Mouse (Mus musculus) hindbrain, postnatal 0 days (tissue): Measurements from ENCODE around the gene Slc43a1. TPM values are rescaled to one million over a fixed set of nuclear protein-coding genes. Genes with fewer than 3 reads are reported as not detected.
A peak's percentile ranks its signal among the peaks of the same experiment; 100 is the strongest.

Experiments used
- ATAC-seq: fragments of 200-750 bp; cut with Nextera tagmentation; 2 replicates; pipeline ENCODE4 v1.8.0; 2017; ENCODE audit warnings: mild to moderate bottlenecking, moderate TSS enrichment, moderate library complexity
- DNase-seq: peaks from one replicate; pipeline ENCODE4 v3.0.0-alpha.2; 2015; ENCODE audit warnings: low spot score
- H3K27ac ChIP-seq: fragments of 300-500 bp; sonication (generic); 2 replicates; pipeline ENCODE4 v1.5.1; 2014; ENCODE audit warnings: mild to moderate bottlenecking
- H3K27me3 ChIP-seq: fragments of 300-500 bp; sonication (generic); 2 replicates; pipeline ENCODE4 v1.6.1; 2014; ENCODE audit warnings: low read length, mixed read lengths; ENCODE audit not compliant: insufficient read depth
- H3K36me3 ChIP-seq: fragments of 300-500 bp; sonication (generic); 2 replicates; pipeline ENCODE4 v1.6.1; 2014; ENCODE audit warnings: low read length, mixed read lengths; ENCODE audit not compliant: insufficient read depth
- H3K4me1 ChIP-seq: fragments of 300-500 bp; sonication (generic); 2 replicates; pipeline ENCODE4 v1.6.1; 2014; ENCODE audit warnings: antibody characterized with exemption, low read length, mixed read lengths; ENCODE audit not compliant: insufficient read depth
- H3K4me2 ChIP-seq: fragments of 300-500 bp; sonication (generic); 2 replicates; pipeline ENCODE4 v1.6.1; 2014; ENCODE audit warnings: low read depth, mild to moderate bottlenecking, low read length, moderate library complexity, mixed read lengths
- H3K4me3 ChIP-seq: fragments of 300-500 bp; sonication (generic); 2 replicates; pipeline ENCODE4 v1.5.1; 2014; ENCODE audit warnings: low read length
- H3K9ac ChIP-seq: fragments of 300-500 bp; sonication (generic); replicated peaks from 2 replicates; pipeline ENCODE4 v1.6.1; 2014; ENCODE audit warnings: mild to moderate bottlenecking, low read length, moderate library complexity, mixed read lengths
- H3K9me3 ChIP-seq: fragments of 300-500 bp; sonication (generic); 2 replicates; pipeline ENCODE4 v1.6.1; 2016; ENCODE audit warnings: low read length, mixed read lengths
- CTCF ChIP-seq: IDR thresholded peaks from 2 replicates; pipeline ENCODE4 v1.5.1; 2016; ENCODE audit warnings: antibody characterized with exemption, control low read depth, low read depth
- WGBS: fragments of 180-500 bp; shearing (Covaris S2); extraction: QIAGEN DNeasy Blood & Tissue Kit; methylation state at CpG from one replicate; pipeline ENCODE4 v1.1.7; 2014; 5-methylcytosine and 5-hydroxymethylcytosine counted together
- polyA plus RNA-seq: library from polyadenylated mRNA; unstranded; fragments of >200 nt; fragmentation: Nextera tagmentation; extraction: Ambion mirVana; gene quantifications from 2 replicates; pipeline ENCODE4 v1.2.1, GENCODE M21; 2015
- total RNA-seq: library from RNA; depleted of rRNA; stranded (reverse); fragments of >200 nt; gene quantifications from 2 replicates; pipeline ENCODE4 v1.2.3, GENCODE M21; 2014

Slc43a1 gene
- total and polyA plus RNA-seq, 2 experiments from 2014 or later = 1.3 to 5.8 TPM

DNA sequence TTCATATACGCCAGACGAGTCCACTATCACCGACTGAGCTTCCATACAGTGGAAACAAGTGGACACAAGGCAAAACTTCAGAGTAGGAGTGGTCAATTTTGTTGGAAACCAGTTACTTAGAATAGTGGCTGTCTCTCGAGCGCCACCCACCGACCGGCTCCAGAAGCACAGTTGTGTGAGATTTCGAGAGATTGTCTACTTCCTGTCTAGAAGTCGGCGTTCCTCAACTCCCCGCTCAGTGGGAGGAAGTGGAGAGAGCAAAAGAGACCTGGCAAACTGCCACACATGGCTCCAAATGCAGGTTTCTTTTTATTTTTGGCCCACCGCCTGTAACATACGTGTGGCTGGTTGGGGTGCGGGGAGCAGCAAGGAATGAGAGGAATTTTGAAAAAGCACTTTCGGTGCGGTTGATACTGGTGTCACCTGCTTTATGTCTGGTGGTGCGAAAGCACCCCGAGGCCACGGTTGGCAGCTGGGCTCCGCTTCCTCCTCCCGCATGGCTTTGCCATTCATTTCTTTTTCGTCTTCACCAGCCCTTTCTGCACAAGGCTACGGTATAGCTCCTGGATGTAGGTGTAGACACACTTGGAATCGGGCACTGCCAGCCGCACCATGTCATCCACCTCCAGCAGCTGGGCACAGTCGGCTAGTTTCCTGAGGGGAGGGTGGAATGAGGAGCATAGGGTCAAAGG lies 27.6 kb upstream of the Slc43a1 start:
- Histone ChIP-seq H3K36me3 (no peaks in the 10 kb centered on the region), H3K4me2 (peak overlapping the region; percentile 40), H3K9me3 (no peaks in the 10 kb centered on the region), H3K4me3 (0 out of 2 replicates have a peak overlapping the region, but pooled peaks have one; percentile 7), H3K27me3 (no peaks in the 10 kb centered on the region), H3K27ac (no peak overlapping the region), H3K9ac (no peak overlapping the region), H3K4me1 (no peaks in the 10 kb centered on the region)
- WGBS = 38% methylated on average over 26 of the region's 26 CpGs
- DNase-seq (peak; percentile 88), ATAC-seq (peak; percentile 82)
- peak; percentile 76 for TF ChIP-seq CTCF

DNA sequence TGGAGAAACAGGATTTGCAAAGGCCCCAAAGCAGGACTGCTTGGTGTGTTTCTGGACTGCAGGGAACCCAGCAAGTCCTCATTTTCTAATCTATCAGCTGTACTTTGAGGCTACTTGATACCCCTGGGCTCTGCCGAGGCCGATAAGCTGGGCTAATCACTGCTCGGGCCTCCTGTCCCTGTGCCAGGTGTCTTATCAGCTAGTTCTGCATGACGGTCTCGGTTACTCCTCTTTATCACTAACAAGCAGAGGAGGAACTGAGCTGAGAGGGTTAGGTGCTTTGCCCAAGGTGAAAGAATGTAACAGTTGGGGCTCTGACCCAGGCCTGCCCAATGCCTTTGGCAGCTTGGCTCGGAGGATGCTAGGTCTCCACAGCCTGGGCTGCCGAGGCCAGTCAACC lies 26.8 kb upstream of the Slc43a1 start:
- no peaks in the 10 kb centered on the region for H3K9me3 ChIP-seq
- WGBS = 87% methylated on average over 7 of the region's 7 CpGs
- no peak for ATAC-seq
- no peak overlapping the region for H3K9ac ChIP-seq
- TF ChIP-seq CTCF = no peak
- no peak overlapping the region for H3K4me3 ChIP-seq
- no peak overlapping the region for H3K4me2 ChIP-seq
- no peaks in the 10 kb centered on the region for H3K4me1 ChIP-seq
- H3K36me3 ChIP-seq = no peaks in the 10 kb centered on the region
- no peak for DNase-seq
- no peaks in the 10 kb centered on the region for H3K27me3 ChIP-seq
- H3K27ac ChIP-seq = no peak overlapping the region

DNA sequence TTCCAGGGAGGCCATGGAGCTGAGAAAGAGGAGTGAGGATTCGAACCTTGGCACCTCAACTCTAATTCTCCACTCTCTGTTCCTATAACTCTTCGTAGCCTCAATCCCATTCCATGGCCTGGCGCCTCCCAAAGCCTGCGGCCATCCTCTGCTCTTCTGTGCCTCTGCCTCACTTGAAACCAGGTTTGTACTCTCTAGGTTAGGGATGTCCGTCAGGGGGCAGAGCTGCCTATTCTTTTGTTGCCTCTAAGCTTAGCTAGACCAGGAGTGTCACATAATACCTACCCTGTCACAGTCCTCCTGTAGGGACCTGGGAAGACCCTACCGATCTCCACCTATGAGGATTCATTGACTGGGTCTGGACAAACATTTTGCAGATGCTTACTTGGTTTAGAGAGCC lies 26.0 kb upstream of the Slc43a1 start:
- H3K36me3 ChIP-seq = no peaks in the 10 kb centered on the region
- no peak overlapping the region for H3K4me3 ChIP-seq
- no peak overlapping the region for H3K4me2 ChIP-seq
- WGBS = 80% methylated on average over 6 of the region's 6 CpGs
- no peak overlapping the region for H3K27ac ChIP-seq
- no peak overlapping the region for H3K9ac ChIP-seq
- no peaks in the 10 kb centered on the region for H3K4me1 ChIP-seq
- DNase-seq = no peak
- TF ChIP-seq CTCF = no peak
- no peaks in the 10 kb centered on the region for H3K27me3 ChIP-seq
- no peak for ATAC-seq
- H3K9me3 ChIP-seq = no peaks in the 10 kb centered on the region

DNA sequence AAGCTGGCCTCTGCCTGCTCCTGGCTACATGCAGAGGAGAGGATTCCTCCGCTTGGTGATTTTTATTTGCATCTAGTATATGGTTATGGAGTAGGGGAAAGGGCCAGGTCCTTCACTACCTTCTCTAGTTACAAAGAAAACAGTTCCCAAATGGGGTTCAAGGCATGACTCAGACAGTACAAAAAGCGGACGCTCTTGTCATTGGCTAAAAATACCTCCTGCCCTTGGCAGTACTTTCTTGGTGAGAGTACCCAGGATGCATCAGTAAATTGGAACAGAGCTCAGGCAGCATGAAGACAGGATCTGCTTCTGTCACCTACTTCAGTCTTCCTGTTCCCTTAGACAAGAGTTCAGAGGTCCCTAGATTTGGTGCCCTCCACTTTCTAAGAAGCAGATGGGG lies 18.8 kb upstream of the Slc43a1 start:
- ATAC-seq = no peak
- TF ChIP-seq CTCF = no peak
- WGBS = 74% methylated on average over 3 of the region's 3 CpGs

DNA sequence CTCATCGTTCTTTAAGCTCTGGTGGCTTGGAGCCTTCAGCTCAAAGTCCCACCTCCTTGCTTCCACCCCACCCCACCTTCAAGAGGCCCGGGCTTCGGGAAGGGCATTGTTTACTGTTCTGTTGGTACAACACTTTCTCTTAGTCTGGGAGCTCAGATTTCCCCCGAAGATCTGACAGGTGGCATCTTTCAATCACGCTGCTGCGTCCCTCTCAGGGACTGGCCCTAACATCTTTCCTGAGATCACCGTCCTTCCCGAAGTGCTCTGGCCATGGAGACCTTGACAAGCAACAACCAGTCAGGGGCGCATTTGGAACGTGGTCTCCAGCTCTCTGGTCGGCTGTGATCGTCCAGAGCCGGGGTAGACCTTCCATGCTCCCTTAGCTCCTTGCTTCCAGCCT lies 16.1 kb upstream of the Slc43a1 start, which contains the start of gene Smtnl1:
Gene Smtnl1, minus strand, starts transcription at position 101 of the 400 bp plus-strand sequence.
- H3K9ac ChIP-seq = no peak within 1 kb of the TSS
- H3K27ac ChIP-seq = no peak within 1 kb of the TSS
- ATAC-seq = no peak
- WGBS = 67% methylated on average over 13 of the region's 13 CpGs
- no peak within 1 kb of the TSS for H3K4me3 ChIP-seq
- no peaks in the 10 kb centered on the region for H3K36me3 ChIP-seq
- no peaks in the 10 kb centered on the region; the same call in 1 of the 2 replicates for H3K4me1 ChIP-seq
- no peaks in the 10 kb centered on the region for H3K9me3 ChIP-seq
- DNase-seq = no peak
- no peak within 1 kb of the TSS for H3K4me2 ChIP-seq
- no peak for TF ChIP-seq CTCF
- H3K27me3 ChIP-seq = no peaks in the 10 kb centered on the region

More for the DNA sequence above, 18.8 kb upstream of the Slc43a1 start:
- Histone ChIP-seq H3K27me3 (no peaks in the 10 kb centered on the region), H3K27ac (no peak overlapping the region), H3K36me3 (no peaks in the 10 kb centered on the region), H3K4me2 (no peak overlapping the region), H3K4me3 (no peak overlapping the region), H3K9me3 (no peaks in the 10 kb centered on the region), H3K9ac (no peak overlapping the region), H3K4me1 (no peaks in the 10 kb centered on the region)
- DNase-seq = no peak

DNA sequence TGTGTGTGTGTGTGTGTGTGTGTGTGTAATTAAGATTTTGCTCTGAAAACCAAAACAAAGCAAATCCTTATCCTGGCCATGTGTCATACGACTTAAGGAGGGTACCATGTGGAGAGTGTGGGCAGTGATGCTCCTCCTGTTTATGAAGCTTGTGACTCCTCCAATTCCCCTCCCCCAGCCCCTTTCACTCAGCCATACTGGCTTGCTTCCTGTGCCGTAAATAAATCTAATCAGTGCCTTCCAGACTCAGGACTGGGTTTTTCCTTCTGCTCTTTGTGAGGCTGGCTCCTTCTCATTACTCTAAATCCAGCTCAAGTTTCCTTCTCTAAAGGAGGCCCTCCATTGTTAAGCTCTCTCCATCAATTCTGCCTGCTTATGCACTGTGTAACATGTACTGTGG lies 15.4 kb upstream of the Slc43a1 start:
- WGBS = 54% methylated on average over 2 of the region's 2 CpGs
- no peak for ATAC-seq

DNA sequence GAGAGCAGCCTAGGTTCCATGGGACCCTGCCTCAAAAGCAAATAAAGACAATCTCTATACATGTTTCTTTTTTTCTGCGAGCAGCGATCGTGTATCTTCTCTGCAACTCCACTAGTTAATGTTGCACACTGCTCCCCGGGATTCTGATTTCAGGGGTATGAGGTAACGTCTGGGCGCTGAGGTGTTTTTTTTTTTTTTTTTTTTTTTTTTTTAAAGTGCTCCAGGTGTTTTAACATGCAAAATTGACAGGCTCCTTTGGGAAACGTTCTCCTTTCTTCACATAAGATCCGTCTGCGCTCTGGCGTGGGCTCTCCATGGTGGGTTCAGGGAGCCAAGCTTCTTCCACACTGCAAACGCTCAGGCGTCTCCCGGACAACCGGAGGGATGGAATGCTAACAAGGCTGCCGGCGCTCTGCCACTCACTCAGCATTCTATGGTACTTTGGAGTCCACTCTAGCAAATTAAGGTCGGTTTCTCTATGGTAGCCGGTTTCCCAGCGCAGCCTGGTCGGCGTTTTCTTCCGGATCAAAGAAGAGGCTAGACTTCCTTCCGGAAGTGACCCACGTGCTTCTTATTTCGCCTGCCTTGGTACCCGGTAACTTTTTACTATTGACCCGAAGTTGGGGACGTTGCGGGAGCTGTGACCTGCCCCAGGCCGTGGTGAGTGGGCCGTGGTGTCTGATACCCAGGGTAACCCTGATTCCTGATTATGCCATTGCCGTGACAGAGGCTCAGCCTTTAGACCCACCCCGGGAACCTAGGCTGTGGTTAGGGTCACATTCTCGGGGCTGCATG lies 12.0 kb upstream of the Slc43a1 start, which contains the start of gene Timm10:
Gene Timm10, plus strand, starts transcription at position 510 of the 795 bp plus-strand sequence.
- H3K27ac ChIP-seq = peak within 1 kb of the TSS; percentile 58
- no peaks in the 10 kb centered on the region; the same call in 1 of the 2 replicates for H3K4me1 ChIP-seq
- peak within 1 kb of the TSS; percentile 74 for H3K4me3 ChIP-seq
- H3K27me3 ChIP-seq = no peaks in the 10 kb centered on the region
- ATAC-seq (peak; percentile 93), DNase-seq (peak; percentile 96)
- H3K4me2 ChIP-seq = peak within 1 kb of the TSS; percentile 100
- under 1% methylated on average over 34 of the region's 34 CpGs for WGBS
- H3K9ac ChIP-seq = peak within 1 kb of the TSS; percentile 77
- no peaks in the 10 kb centered on the region for H3K9me3 ChIP-seq
- 0 out of 2 replicates have a peak, but pooled peaks cover 10% of the 10 kb centered on the region for H3K36me3 ChIP-seq
- no peak for TF ChIP-seq CTCF

More for the DNA sequence above, 15.4 kb upstream of the Slc43a1 start:
- no peak for DNase-seq
- H3K9me3 ChIP-seq = no peaks in the 10 kb centered on the region
- no peak overlapping the region for H3K9ac ChIP-seq
- H3K4me3 ChIP-seq = no peak overlapping the region
- H3K4me2 ChIP-seq = no peak overlapping the region
- TF ChIP-seq CTCF = no peak
- H3K27me3 ChIP-seq = no peaks in the 10 kb centered on the region
- no peak overlapping the region for H3K27ac ChIP-seq
- no peaks in the 10 kb centered on the region; the same call in 1 of the 2 replicates for H3K4me1 ChIP-seq
- H3K36me3 ChIP-seq = no peaks in the 10 kb centered on the region
